Mouse (Mus musculus) layer of hippocampus, adult 9-11 months (tissue): ENCODE measurements around the gene Sec14l5.
"Not testable (repeated sequence)": the region's sequence is repeated elsewhere in the genome, so short reads cannot be mapped to it uniquely, and the experiment has no call there.

Experiments used
- DNase-seq: peaks from one replicate; pipeline ENCODE4 v3.0.0; 2022

Gene Sec14l5

DNA sequence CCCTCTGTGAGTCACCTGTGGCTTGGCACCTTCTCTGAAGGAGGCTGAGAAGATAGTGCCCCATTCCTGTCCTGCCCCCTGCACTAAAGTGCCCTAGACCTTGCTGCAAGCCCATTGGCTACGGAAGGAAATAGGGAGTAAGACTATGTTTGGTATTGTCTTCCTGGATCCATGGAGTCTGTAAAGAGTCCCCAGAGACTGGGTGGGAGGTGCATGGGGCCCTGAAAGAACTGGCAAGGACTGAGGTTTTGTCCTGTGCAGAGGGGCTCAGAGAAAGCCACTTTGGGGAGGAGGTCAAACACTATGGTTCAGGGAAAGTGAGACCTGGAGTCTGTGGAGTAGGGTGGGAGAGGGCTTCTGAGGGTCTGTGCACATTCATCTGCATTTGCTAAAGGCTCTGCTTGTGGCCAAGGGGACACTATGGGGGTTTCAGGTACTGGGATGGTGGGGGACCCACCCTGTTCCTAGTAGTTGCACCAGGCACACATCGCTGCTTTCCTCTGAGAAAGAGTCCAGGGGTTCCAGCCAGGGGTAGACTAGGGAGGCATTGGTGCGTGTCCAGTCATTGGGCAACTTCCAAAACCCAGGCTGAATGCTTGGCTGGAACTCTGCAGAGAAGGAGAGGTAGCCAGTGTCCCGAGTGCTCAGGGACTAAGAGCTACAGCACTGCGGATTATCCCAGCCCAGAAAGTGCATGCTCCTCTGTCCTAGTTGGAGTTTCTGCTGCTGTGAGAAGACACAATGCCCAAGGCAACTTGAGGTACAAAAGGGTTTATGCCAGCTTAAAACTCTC lies 70.6 kb downstream of the Sec14l5 start:
- no peak for DNase-seq

DNA sequence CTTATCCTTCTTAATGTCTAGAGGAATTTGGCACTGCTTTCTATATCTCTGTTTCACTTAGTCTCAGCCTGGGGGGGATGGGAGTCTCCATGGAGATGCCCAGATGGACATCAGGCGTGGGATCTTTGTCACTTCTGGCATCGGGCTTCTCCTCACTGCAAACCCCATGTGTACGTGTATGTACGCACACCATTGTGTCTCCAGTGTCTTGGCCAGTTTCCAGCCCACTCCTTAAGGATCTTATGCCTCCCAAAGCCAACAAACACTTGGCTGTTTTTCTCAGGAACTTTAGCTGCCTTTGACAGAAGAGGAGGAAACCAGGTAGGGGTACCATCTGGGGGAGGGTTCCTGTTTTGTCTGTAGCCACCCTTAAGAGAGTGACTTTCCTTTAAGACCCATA lies 74.5 kb downstream of the Sec14l5 start:
- DNase-seq: no peak

DNA sequence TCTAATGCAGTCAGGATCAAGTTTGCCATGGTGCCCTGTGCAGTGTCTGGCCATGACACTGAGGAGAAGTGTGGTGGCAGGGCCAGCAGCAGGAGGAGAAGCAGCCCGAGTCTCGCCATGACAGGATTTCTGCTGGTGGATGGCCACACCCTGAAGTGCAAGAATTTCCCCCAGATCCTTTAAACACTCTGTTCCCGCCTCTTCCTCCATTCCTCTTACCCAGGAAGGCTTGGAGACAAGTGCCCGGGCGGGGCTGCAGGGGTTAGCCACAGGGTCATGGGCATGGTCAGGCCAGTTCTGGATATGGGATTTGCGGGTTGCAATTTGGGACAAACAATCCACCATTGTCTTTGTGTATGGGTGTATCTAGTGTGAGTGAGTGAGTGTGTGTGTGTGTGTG lies 75.2 kb downstream of the Sec14l5 start, which contains the start of gene AU021092:
Gene AU021092 (minus strand): TSS at position 160 of the 400 bp plus-strand sequence.
- no peak for DNase-seq

DNA sequence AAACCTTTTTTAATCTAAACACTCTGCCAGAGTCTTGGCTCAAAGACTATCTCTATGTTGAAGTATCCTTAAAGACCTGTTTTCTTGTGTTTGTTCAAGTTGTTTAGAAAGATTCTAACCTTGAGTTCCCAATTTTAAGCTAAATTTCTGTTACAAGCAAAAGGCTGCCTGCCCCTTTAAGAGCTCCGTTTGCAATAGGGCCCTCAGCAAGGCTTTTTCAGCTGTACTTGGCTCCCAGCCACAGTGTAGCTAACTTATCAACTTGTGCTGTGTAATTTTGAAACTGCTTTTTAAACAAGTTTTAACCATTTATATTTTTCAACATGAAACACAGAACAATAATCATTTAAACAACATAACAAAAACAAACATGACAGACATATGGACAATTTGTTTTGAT lies 79.6 kb downstream of the Sec14l5 start:
- DNase-seq: not testable (repeated sequence)

DNA sequence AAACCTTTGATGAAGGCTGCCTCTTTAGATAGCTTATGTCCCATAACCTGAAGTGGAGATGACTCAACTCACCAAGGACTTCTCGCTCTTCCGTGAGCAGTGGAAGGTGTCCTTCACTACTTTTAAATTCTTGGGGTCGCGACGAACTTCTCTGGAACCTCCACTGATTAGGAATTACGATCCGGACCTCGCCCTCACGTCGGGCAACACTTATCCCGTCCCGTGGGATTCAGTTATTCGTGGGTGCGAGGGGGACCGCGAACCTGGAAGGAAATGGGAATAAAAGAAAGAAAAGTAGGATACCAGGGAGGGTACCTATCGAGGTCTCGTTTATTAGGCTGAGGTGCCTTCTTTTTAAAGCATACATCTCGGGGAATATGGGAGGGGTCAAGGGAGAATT lies 80.6 kb downstream of the Sec14l5 start:
- not testable (repeated sequence) for DNase-seq

DNA sequence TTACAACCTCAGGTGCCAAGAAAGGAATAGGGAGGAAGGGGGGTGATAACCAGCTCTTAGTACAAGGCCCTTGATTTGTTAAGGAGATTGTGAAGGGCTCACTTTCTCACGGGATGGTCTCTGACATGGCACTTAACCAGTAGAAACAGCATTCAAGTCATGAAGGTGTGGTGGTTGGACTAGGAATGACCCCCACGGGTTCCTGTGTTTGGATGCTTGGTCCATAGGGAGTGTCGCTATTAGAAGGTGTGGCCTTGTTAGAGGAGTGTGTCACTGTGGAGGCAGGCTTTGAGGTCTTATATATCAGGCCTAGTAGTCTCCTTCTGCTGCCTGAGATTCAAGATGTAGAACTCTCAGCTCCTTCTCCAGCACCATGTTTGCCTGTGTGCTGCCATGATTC lies 81.2 kb downstream of the Sec14l5 start:
- not testable (repeated sequence) for DNase-seq

DNA sequence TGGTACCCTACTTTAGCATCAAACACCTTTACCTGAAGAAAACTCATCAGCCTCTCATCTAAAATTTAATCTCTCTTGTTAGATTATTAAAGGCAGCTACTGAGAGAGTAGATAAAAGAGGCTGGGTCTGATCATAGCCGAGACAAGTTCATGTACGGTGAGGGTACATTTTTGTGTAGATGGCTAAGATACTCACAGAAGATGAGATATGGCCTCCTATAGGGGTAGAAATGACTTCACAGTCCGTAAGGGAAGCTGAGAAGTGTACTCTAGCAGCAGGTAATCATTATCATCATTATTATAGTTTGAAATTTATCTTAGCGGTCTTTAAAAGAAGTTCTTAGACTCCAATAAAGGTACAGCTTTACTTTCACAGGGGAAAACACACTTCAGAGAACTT lies 86.1 kb downstream of the Sec14l5 start:
- no peak for DNase-seq

DNA sequence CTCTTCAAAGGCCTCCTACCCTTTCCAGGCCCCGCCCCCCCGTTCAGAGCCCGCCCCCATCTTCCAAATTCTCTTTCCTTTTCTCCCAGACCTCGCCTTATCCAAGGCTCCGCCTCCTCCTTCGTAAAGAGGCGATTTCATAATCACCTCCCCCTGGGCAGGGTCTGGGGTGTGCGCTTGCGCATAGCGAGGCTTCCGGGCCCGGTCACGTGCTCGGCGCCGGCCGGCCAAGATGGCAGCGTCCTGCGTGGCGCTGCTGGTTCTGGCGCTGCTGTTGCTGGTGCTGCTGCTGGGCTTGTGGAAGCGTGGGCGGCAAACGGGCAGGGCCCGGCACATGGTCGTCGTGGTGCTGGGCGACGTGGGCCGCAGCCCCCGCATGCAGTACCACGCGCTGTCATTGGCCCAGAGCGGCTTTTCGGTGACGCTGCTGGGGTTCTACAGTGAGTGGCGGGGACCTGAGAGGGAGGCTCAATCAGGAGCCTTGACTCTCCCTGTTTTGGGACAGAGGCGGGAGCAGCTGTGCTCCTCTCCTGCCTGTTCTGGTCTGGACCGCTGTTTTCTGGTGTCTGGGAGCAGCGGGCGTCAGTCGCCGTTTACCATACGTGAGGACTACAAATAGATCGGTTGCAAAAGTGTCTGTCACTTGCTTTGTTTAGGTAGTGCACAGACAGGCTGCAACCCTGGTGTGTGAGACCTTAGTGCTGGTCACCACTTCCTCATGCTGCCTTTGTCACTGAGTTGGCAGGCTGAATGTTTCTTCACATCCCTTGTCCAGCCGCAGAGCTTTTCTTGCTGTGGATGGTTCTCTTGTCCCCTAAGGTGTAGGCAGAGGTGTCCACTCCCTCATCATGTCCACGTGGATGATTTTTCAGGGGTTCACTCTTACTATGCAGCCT lies 86.8 kb downstream of the Sec14l5 start, which contains the start of gene Alg1:
Gene Alg1 (plus strand): TSS at position 204 of the 896 bp plus-strand sequence.
- peak; percentile 94 for DNase-seq
